Mouse (Mus musculus): ENCODE results near the gene H2afv. TPM values are rescaled to one million over a fixed set of nuclear protein-coding genes. Genes with fewer than 3 reads are reported as not detected.

H2afv gene
- polyA plus RNA-seq, 1 experiment from 2014 or later: 428 TPM

DNA sequence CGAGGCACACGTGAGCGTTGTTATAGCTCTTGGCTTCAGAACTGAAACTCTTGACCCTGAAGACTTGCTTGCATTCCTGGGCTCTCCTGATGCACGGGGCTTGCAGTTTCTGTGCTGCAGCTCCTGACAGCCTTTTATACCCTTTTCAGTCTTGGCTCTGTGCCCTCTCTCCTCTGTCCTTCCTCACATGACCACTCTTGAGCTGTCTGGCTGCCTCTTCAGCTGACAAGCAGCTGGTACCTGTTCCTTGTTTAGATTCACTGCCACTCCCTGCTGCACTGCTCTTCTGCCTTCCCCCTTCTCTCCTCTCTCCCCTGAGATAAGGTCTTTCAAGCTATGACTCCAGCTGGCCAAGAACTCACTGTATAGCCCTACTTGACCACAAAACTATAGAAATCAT is 3.2 kb upstream of the H2afv start:
- no peaks in the 10 kb centered on the region for H3K4me1 ChIP-seq (ENCODE audit: control insufficient read depth, insufficient read depth, low read length)
- no peaks in the 10 kb centered on the region for H3K36me3 ChIP-seq (ENCODE audit: control insufficient read depth, insufficient read depth, low read length)
- H3K4me3 ChIP-seq (ENCODE audit: low read depth, low read length): no peak overlapping the region
- no peak for DNase-seq (ENCODE audit: low spot score)
- H3K4me2 ChIP-seq (ENCODE audit: low read depth, low read length): no peak overlapping the region
- H3K27me3 ChIP-seq (replicated peaks; ENCODE audit: control insufficient read depth, insufficient read depth, low read length): no peaks in the 10 kb centered on the region
- H3K9ac ChIP-seq (ENCODE audit: low read depth, low read length): no peak overlapping the region
- H3K27ac ChIP-seq (replicated peaks; ENCODE audit: low read depth, low read length): no peak overlapping the region
- WGBS: 92% methylated on average over 4 of the region's 4 CpGs
- no peaks in the 10 kb centered on the region for H3K9me3 ChIP-seq (ENCODE audit: control insufficient read depth, low read length)
- no peak for ATAC-seq (ENCODE audit: low read depth)

DNA sequence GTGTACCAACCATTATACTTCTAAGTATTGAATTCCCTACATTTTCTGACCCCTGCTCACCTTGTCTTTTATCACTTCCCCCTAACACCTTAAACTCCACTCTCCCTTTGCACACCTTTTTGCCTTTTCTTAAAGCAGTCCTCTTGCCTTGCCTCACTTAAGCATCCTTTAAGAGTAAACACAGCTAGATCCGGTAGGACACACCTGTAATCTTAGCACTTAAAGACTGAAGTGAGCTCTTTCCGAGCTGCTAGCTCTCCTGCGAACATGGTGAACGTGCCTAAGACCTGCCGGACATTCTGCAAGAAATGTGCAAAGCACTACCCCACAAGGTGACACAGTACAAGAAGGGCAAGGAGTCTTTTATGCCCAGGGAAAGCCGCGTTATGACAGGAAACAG is 1.7 kb upstream of the H2afv start:
- Histone ChIP-seq H3K9ac (ENCODE audit: low read depth, low read length) (no peak overlapping the region), H3K4me3 (ENCODE audit: low read depth, low read length) (no peak overlapping the region), H3K27me3 (replicated peaks; ENCODE audit: control insufficient read depth, insufficient read depth, low read length) (no peaks in the 10 kb centered on the region), H3K9me3 (ENCODE audit: control insufficient read depth, low read length) (no peaks in the 10 kb centered on the region), H3K27ac (replicated peaks; ENCODE audit: low read depth, low read length) (no peak overlapping the region), H3K4me2 (ENCODE audit: low read depth, low read length) (no peak overlapping the region), H3K36me3 (ENCODE audit: control insufficient read depth, insufficient read depth, low read length) (peaks cover 7% of the 10 kb centered on the region; the same call in 1 of the 2 replicates), H3K4me1 (ENCODE audit: control insufficient read depth, insufficient read depth, low read length) (no peaks in the 10 kb centered on the region)
- 88% methylated on average over 7 of the region's 7 CpGs for WGBS
- DNase-seq (ENCODE audit: low spot score) (no peak), ATAC-seq (ENCODE audit: low read depth) (no peak)

- Histone ChIP-seq H3K9ac (ENCODE audit: low read depth, low read length) (no peak overlapping the region), H3K4me1 (ENCODE audit: control insufficient read depth, insufficient read depth, low read length) (no peaks in the 10 kb centered on the region), H3K36me3 (ENCODE audit: control insufficient read depth, insufficient read depth, low read length) (peaks cover 10% of the 10 kb centered on the region; the same call in 1 of the 2 replicates), H3K4me2 (ENCODE audit: low read depth, low read length) (no peak overlapping the region), H3K9me3 (ENCODE audit: control insufficient read depth, low read length) (no peaks in the 10 kb centered on the region), H3K4me3 (ENCODE audit: low read depth, low read length) (no peak overlapping the region), H3K27me3 (replicated peaks; ENCODE audit: control insufficient read depth, insufficient read depth, low read length) (no peaks in the 10 kb centered on the region), H3K27ac (replicated peaks; ENCODE audit: low read depth, low read length) (no peak overlapping the region)
- no peak for ATAC-seq (ENCODE audit: low read depth)
- 78% methylated on average over 4 of the region's 4 CpGs for WGBS
- DNase-seq (ENCODE audit: low spot score): no peak
These were observed 1.2 kb upstream of the H2afv start for GRCm38 (mm10) chr11:6445441-6445840.

DNA sequence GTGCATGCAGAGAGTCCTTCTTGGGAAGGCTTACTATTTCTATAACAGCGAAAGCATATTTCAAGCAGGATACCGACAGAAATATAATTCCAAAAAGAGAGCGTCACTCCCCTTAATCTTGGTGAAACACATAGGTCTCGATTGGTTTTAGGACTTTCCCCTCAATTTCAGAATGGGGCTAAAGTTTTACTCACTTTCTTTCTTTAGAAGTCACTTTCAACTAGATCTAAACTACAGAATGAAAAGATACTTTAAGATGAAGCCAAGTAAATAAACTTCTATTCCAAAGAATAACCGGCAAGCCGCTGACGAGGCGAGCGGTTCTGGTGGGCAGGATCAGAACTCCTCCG is 541 bp downstream of the H2afv start:
- peaks cover 16% of the 10 kb centered on the region for H3K36me3 ChIP-seq (ENCODE audit: control insufficient read depth, insufficient read depth, low read length)
- ATAC-seq (ENCODE audit: low read depth) (no peak), DNase-seq (ENCODE audit: low spot score) (no peak)
- peak overlapping the region; percentile 87 for H3K9ac ChIP-seq (ENCODE audit: low read depth, low read length)
- H3K4me3 ChIP-seq (ENCODE audit: low read depth, low read length): peak overlapping the region; percentile 77
- H3K4me1 ChIP-seq (ENCODE audit: control insufficient read depth, insufficient read depth, low read length): no peaks in the 10 kb centered on the region
- H3K27ac ChIP-seq (replicated peaks; ENCODE audit: low read depth, low read length): peak overlapping the region; percentile 96
- no peaks in the 10 kb centered on the region for H3K9me3 ChIP-seq (ENCODE audit: control insufficient read depth, low read length)
- under 1% methylated on average over 10 of the region's 10 CpGs for WGBS
- H3K27me3 ChIP-seq (replicated peaks; ENCODE audit: control insufficient read depth, insufficient read depth, low read length): no peaks in the 10 kb centered on the region
- H3K4me2 ChIP-seq (ENCODE audit: low read depth, low read length): peak overlapping the region; percentile 64

- no peak for DNase-seq (ENCODE audit: low spot score)
- no peaks in the 10 kb centered on the region for H3K9me3 ChIP-seq (ENCODE audit: control insufficient read depth, low read length)
- H3K4me1 ChIP-seq (ENCODE audit: control insufficient read depth, insufficient read depth, low read length): no peaks in the 10 kb centered on the region
These were observed 1.1 kb downstream of the H2afv start for GRCm38 (mm10) chr11:6443102-6443501.

DNA sequence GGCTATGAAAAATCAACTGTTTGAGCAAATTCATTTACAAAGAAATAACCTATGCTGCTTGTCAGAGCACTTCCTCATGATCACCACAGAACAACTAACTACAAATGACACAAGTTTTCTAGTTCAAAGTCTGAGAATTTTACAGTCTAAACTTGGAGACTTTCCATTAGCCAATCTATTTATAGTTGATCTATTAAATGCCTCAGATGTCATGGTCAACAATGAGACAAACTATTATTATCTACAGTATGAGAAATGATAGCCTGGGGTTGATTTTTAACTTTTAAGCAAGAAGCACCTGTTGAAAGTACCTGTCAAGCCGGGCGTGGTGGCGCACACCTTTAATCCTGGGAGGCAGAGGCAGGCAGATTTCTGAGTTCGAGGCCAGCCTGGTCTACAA is 1.7 kb downstream of the H2afv start:
- Histone ChIP-seq H3K4me1 (ENCODE audit: control insufficient read depth, insufficient read depth, low read length) (no peaks in the 10 kb centered on the region), H3K4me3 (ENCODE audit: low read depth, low read length) (no peak overlapping the region), H3K4me2 (ENCODE audit: low read depth, low read length) (peak overlapping the region; percentile 64; the same call in 1 of the 2 replicates), H3K9me3 (ENCODE audit: control insufficient read depth, low read length) (no peaks in the 10 kb centered on the region), H3K36me3 (ENCODE audit: control insufficient read depth, insufficient read depth, low read length) (peaks cover 27% of the 10 kb centered on the region), H3K9ac (ENCODE audit: low read depth, low read length) (no peak overlapping the region), H3K27me3 (replicated peaks; ENCODE audit: control insufficient read depth, insufficient read depth, low read length) (no peaks in the 10 kb centered on the region), H3K27ac (replicated peaks; ENCODE audit: low read depth, low read length) (no peak overlapping the region)
- ATAC-seq (ENCODE audit: low read depth) (no peak), DNase-seq (ENCODE audit: low spot score) (no peak)
- WGBS: 96% methylated on average over 4 of the region's 4 CpGs

More at GRCm38 (mm10) chr11:6443102-6443501, 1.1 kb downstream of the H2afv start:
- Histone ChIP-seq H3K4me2 (ENCODE audit: low read depth, low read length) (peak overlapping the region; percentile 64), H3K27me3 (replicated peaks; ENCODE audit: control insufficient read depth, insufficient read depth, low read length) (no peaks in the 10 kb centered on the region), H3K9ac (ENCODE audit: low read depth, low read length) (peak overlapping the region; percentile 87), H3K36me3 (ENCODE audit: control insufficient read depth, insufficient read depth, low read length) (peaks cover 22% of the 10 kb centered on the region), H3K4me3 (ENCODE audit: low read depth, low read length) (peak overlapping the region; percentile 77), H3K27ac (replicated peaks; ENCODE audit: low read depth, low read length) (peak overlapping the region; percentile 96; the same call in 1 of the 2 replicates)
- 42% methylated on average over 4 of the region's 4 CpGs for WGBS
- ATAC-seq (ENCODE audit: low read depth): no peak

- 89% methylated on average over 4 of the region's 4 CpGs for WGBS
- ATAC-seq (ENCODE audit: low read depth): no peak
These were observed 4.1 kb downstream of the H2afv start for GRCm38 (mm10) chr11:6440171-6440570.

GRCm38 (mm10) chr11:6437667-6438066 is 6.6 kb downstream of the H2afv start:
- ATAC-seq (ENCODE audit: low read depth) (no peak), DNase-seq (ENCODE audit: low spot score) (no peak)
- WGBS: 92% methylated on average over 2 of the region's 2 CpGs
- Histone ChIP-seq H3K9me3 (ENCODE audit: control insufficient read depth, low read length) (no peaks in the 10 kb centered on the region), H3K36me3 (ENCODE audit: control insufficient read depth, insufficient read depth, low read length) (peaks cover 70% of the 10 kb centered on the region), H3K4me3 (ENCODE audit: low read depth, low read length) (no peak overlapping the region), H3K9ac (ENCODE audit: low read depth, low read length) (no peak overlapping the region), H3K27me3 (replicated peaks; ENCODE audit: control insufficient read depth, insufficient read depth, low read length) (no peaks in the 10 kb centered on the region), H3K4me1 (ENCODE audit: control insufficient read depth, insufficient read depth, low read length) (no peaks in the 10 kb centered on the region), H3K4me2 (ENCODE audit: low read depth, low read length) (no peak overlapping the region), H3K27ac (replicated peaks; ENCODE audit: low read depth, low read length) (no peak overlapping the region)

More at GRCm38 (mm10) chr11:6440171-6440570, 4.1 kb downstream of the H2afv start:
- no peaks in the 10 kb centered on the region for H3K27me3 ChIP-seq (replicated peaks; ENCODE audit: control insufficient read depth, insufficient read depth, low read length)
- no peaks in the 10 kb centered on the region for H3K9me3 ChIP-seq (ENCODE audit: control insufficient read depth, low read length)
- H3K4me1 ChIP-seq (ENCODE audit: control insufficient read depth, insufficient read depth, low read length): no peaks in the 10 kb centered on the region
- DNase-seq (ENCODE audit: low spot score): no peak
- no peak overlapping the region for H3K4me2 ChIP-seq (ENCODE audit: low read depth, low read length)
- H3K4me3 ChIP-seq (ENCODE audit: low read depth, low read length): no peak overlapping the region
- H3K9ac ChIP-seq (ENCODE audit: low read depth, low read length): no peak overlapping the region
- no peak overlapping the region for H3K27ac ChIP-seq (replicated peaks; ENCODE audit: low read depth, low read length)
- H3K36me3 ChIP-seq (ENCODE audit: control insufficient read depth, insufficient read depth, low read length): peaks cover 47% of the 10 kb centered on the region

GRCm38 (mm10) chr11:6436442-6436841 is 7.8 kb downstream of the H2afv start:
- Histone ChIP-seq H3K9me3 (ENCODE audit: control insufficient read depth, low read length) (no peaks in the 10 kb centered on the region), H3K27me3 (replicated peaks; ENCODE audit: control insufficient read depth, insufficient read depth, low read length) (no peaks in the 10 kb centered on the region), H3K9ac (ENCODE audit: low read depth, low read length) (no peak overlapping the region), H3K4me3 (ENCODE audit: low read depth, low read length) (no peak overlapping the region), H3K4me2 (ENCODE audit: low read depth, low read length) (no peak overlapping the region), H3K36me3 (ENCODE audit: control insufficient read depth, insufficient read depth, low read length) (peaks cover 79% of the 10 kb centered on the region), H3K4me1 (ENCODE audit: control insufficient read depth, insufficient read depth, low read length) (no peaks in the 10 kb centered on the region), H3K27ac (replicated peaks; ENCODE audit: low read depth, low read length) (no peak overlapping the region)
- no peak for DNase-seq (ENCODE audit: low spot score)
- 70% methylated on average over 8 of the region's 8 CpGs for WGBS
- peak; percentile 60; the same call in 1 of the 2 replicates for ATAC-seq (ENCODE audit: low read depth)
